Mouse (Mus musculus) kidney, postnatal 36 days (tissue): Measurements from ENCODE around the gene Dctpp1.
"Not testable (repeated sequence)": the region's sequence is repeated elsewhere in the genome, so short reads cannot be mapped to it uniquely, and the experiment has no call there.

ENCODE experiments used
- DNase-seq, 2 experiments: peaks; one replicate each; pipeline ENCODE4 v3.0.0; 2021 to 2022; ENCODE audit warnings: mixed read lengths in 2 of 2

Gene Dctpp1

DNA sequence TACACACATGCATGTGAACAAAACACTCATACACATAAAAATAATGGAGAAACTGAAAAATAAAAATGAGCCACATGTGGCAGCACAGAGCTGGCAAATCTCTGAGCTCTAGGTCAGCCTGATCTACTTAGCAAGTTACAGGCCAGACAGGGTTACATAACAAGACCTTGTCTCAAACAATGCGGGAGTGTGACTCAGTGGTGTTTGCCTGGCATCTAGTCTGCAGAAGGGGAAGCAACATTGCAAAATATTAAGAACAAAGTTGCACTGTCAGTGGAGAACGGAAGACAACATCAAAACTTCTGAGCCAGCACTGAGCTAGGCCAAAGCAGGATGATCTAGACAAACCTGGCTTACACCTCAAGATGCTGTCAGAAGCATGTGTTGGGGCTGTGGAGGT, 9.7 kb upstream of the Dctpp1 start:
- no peak for DNase-seq

DNA sequence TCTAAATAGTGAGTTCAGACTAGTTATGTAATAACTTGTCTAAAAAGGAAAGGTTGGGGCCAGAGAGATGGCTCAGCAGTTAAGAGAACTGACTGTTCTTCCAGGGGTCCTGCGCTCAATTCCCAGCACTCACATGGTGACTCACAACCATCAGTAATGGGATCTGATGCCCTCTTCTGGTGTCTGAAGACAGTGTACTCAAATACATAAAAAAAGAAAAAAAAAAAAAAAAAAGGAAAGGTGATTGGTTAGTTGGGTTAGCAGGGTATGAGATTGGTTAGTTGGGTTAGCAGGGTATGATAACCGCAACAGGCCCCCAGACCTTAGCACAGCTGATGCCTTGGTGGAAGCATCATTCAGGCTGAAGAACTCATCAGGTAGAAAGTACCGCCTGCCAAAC, 3.0 kb upstream of the Dctpp1 start:
- no peak for DNase-seq

DNA sequence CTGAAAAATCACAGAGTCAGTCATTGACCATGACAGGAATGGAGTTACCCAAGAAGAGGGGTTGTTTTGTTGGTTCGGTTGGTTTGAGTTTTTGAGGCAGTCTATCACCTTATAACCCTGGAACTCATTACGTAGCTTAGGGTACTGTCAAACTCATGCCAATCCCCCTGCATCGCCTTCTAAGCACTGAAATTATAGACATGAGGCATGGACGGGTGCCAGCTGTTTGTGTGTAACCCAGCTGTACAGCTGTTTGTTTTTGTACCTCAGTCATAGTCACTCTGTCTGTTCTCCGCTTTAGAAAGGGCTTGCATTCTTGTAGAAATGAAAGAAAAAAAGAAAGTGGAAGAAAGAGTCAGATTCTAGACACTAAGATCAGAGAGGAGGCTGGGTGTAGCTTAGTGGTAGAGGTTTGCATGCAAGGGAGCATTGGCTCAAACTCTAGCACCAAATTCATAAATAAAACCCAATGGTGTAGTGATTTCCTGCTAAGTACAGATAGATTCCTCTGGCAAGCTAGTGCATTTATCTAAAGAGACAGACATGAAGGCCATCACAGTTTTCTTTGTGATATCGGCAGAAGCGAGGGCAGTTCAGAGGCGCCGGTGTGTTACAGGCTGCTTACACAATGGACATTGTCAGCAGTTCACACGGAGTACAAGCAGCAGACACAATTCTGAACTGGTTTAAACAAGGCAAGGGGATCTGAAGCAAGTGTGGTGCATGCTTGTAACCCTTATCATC, 1.9 kb upstream of the Dctpp1 start:
- no peak for DNase-seq

DNA sequence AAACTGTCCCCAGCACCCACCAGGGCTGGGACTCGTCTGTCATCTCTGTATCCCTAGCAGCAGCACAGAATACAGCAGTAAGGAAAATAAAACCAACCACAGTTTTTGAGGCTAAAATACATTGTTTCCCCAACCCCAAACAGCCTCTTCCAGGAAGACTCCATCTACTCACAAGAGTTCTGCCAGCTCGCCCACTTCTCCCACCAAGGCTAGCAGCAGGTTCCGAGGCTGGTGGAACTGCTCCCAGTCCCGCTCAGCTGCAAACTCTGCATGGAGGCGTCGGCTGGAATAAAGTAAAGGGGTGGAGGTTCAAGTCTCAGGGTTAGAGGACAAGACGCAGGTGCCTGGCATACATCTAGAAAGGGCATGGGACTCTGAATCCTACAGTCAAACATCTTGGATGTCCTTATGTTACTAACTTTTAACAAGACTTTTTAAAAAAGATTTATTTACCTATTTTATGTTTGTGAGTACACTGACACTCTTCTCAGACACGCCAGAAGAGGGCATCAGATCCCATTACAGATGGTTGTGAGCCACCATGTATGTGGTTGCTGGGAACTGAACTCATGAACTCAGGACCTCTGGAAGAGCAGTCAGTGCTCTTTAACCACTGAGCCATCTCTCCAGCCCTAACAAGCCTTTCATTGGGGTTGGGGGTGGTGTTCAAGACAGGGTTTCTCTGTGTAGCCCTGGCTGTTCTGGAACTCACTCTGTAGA, 1.2 kb downstream of the Dctpp1 start:
- DNase-seq: no peak

DNA sequence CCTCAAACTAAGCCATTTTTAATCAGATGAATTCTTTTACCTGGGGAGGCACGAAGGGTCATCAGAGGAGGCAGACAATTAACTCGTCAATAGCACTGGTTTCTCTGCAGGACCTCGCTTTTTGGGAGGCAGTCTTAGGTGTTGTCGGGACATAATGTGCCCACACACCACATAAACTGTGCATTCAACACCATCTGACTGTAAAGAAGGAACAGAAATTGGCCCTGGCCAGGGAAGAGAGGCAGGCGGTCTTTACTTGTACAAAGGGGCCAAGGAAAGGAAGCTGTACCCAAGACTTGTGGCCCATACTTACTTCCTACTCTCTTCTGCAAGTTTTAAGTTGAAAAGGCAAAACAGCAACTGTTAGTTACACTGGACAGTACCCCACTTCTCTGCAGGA, 4.0 kb downstream of the Dctpp1 start:
- no peak for DNase-seq

DNA sequence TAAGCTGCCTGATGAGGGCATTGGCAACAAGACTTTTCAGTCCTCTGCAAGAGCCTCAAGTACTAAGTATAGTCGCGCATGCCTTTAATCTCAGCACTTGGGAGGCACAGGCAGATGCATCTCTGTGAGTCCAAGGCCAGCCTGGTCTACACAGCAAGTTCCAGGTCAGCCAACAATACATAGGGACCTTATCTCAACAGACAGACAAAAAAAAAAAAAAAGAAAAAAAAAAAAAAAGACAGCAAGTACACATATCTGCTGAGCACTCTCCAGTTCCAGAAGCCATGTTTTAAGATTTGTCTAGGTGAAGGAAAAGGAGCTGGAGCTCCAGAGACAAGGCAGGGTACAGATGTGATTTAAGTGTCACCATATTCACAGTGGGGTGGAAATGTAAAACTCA, 4.5 kb downstream of the Dctpp1 start:
- no peak for DNase-seq

DNA sequence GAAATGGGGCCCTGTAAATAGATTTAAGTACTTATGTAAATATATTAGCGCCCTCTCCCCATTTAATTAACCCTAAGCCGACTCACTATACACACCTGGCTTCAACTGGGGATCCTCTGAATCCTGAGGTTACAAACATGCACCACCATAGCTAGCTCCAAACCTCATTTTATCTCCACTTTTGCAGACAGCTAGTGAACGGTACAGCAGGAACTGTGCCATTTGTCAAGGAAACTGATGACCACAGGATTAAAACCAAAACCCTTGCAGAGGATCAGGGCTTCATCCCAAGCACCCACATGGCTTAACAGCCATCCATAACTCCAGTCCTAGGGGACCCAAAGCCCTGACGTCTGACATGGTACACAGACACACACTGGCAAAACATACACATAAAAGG, 5.5 kb downstream of the Dctpp1 start:
- DNase-seq: no peak

DNA sequence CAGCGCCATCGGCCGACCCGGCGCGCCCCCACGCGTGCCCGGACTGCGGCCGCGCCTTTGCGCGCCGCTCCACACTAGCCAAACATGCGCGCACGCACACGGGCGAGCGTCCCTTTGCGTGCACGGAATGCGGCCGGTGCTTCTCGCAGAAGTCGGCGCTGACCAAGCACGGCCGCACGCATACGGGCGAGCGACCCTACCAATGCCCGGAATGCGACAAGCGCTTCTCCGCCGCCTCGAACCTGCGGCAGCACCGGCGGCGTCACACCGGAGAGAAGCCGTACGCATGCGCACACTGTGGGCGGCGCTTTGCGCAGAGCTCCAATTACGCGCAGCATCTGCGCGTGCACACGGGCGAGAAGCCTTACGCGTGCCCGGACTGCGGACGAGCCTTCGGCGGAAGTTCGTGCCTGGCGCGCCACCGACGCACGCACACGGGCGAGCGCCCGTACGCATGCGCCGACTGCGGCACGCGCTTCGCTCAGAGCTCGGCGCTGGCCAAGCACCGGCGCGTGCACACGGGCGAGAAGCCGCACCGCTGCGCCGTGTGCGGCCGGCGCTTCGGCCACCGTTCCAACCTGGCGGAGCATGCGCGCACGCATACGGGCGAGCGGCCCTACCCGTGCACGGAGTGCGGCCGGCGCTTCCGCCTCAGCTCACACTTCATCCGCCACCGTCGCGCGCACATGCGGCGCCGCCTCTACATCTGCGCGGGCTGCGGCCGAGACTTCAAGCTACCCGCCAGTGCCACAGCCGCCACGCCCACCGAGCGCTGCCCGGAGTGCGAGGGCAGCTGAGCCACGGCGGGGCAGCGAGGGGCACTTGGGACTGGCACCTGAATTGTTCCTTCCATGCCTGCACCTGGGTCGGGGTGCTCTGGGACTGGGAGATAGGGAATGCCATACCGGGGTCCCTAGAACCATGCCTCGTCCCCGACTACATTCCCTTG, 6.4 kb downstream of the Dctpp1 start:
- DNase-seq: peak; percentile 95 to 97

DNA sequence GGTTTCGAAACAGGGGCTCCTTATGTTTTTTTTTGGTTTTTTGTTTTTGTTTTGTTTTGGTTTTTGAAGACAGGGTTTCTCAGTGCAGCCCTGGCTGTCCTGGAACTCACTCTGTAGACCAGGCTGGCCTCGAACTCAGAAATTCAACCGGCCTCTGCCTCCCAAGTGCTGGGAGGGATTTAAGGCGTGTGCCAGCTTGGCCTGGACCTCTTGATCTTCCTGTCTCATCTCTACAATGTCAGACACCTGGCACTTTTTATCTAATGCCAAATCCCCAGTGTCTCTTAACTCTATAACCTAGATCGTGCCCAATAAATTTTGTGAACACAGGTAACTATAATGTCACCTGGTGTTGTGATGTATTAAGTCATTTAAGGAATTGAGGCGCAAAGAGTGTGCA, 7.2 kb downstream of the Dctpp1 start:
- no peak for DNase-seq

DNA sequence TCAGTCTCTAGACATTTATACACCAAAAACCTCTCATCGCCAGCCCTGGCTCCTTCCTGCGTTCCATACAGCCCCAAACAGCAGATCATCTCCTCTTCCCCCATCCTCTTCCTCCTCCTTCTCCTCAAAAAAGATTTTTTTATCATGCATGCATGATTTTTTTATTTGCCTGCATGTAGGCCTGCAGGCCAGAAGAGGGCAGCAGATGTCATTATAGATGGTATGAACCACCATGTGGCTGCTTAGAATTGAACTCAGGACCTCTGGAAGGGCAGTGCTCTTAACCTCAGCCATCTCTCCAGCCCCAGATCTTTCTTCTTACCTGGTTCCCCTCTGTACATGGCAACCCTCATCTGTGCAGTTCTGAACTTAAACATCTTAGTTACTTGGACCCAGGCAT, 8.1 kb downstream of the Dctpp1 start:
- peak in 1 of 2 experiments; percentile 58 for DNase-seq

DNA sequence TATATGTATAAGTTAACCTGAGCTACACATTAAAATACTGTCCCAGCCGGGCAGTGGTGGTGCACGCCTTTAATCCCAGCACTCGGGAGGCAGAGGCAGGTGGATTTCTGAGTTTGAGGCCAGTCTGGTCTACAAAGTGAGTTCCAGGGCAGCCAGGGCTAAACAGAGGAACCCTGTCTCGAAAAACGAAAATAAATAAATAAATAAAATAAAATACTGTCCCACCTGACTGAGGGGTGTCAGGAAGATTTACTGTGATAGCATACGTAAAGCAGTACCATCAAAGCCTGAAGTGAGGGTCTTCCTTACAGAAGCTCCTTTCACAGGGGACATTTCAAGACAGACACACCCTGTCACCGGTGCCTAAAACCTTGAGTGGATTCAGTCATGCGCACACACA, 10.0 kb downstream of the Dctpp1 start:
- not testable (repeated sequence) for DNase-seq

DNA sequence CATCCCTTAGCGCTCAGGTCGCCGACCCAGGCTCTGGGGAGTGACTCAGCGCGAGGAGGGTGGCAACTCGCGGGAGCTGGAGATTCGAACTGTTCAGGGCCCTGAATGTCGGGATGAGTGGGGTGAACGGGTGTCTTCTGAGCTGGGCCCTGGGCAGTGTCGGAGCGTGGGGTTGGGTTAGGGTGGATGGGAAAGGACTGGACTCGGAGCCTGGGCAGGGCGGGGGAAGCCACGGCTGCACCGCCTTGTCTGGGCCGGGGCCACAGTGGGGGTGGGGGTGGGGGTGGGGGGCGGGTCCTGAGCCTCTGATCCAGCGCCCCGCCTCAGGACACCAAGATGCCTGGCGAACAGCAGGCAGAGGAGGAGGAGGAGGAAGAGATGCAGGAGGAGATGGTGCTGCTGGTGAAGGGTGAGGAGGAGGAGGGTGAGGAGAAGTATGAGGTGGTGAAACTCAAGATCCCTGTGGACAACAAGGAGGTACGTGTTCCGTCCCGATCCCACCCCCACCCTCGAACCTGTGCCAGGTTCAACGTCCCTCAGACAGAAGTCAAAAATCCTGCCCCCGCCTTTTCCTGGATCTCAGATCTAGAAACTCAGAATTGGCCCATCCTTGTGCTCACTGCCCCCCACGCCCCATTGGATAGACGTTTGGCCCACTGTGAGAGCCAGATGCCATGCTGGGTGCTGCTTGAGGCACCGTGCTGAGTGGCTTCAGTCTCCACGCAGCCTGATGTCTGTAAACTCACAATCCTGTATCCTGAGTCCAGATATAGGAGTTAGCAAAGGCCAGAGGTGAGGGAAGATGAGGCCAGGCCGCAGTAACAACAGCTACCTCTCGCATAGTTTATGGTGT, 15.6 kb downstream of the Dctpp1 start:
- peak; percentile 52 to 72 for DNase-seq

DNA sequence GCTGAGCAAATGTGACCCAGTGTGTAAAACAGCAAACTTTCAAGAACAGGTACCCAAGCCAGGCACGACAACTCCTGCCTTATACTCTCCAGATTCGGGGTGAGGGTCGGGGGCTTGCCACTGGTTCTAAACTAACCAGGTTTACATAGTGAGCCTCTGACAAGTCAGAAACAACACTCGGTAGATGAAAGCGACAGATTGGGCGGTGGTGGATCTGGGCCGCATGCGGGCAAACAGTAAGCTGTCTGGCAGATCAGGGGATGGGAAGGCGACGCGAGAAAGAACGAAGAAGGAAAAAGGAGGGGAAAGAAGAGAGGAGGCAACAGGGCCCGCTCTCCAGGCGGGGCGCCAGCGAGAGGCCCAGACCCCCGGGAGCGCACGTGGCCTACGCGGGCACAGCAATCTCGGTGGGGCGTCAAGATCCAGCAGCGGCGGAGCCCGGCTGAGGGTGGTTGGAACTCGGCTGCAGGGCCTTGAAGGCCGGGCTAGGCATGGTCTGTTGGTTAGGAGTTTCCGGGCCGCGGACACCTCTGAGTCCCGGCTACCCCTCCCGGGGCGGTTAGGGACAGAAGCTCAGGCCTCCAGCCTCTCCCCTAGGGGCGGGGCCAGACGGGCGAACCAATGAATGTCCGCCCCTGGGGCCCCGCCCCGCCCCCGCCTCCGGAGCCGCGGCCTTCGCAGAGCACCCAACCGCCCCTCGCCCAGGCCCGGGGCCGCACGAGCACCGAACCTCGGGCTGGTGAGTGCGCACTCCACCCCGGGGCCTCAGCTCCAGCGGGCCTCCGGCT, 16.4 kb downstream of the Dctpp1 start, which contains the start of gene Zfp771:
Zfp771 (plus strand) TSS at position 405 of the 788 bp plus-strand sequence.
- DNase-seq: peak; percentile 98 to 100

DNA sequence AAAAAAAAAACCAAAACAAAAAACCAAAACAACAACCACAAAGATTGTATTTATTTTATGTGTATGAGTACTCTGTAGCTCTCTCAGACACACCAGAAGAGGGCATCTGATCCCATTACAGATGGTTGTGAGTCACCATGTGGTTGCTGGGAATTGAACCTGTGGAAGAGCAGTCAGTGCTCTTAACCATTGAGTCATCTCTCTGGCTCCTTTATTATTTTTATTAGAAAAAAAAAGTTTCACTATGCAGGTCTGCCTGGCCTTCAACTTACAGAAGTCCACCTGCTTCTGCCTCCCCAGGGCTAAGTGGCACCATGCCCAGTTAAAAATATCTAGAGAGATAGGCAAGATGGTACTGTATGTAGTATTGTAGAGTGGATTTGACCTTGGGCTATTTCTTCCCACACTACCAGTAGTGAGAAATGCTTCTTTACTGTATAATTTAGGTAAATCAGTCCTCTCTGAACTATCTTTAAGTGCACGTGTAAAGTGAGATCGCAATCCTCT, 17.1 kb downstream of the Dctpp1 start:
- DNase-seq: no peak

DNA sequence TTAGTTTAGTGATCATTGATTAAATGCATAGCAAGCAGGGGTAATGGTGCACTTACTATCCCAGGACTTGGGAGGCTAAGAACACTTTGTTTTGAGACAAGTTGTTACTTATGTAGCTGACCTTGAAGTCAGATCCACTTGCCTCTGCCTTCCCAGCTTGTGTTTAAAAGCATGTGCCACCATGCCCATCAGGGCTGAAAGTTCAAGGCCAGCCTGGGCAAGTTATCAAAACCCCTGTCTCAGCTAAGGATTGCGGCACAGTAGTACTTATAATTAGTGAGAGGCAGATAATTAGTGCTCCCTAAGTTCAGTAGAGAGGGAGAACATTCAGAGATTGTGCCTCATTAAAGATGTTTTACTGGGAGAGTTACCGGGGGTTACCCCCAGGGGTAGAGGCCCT, 25.7 kb downstream of the Dctpp1 start:
- no peak for DNase-seq

DNA sequence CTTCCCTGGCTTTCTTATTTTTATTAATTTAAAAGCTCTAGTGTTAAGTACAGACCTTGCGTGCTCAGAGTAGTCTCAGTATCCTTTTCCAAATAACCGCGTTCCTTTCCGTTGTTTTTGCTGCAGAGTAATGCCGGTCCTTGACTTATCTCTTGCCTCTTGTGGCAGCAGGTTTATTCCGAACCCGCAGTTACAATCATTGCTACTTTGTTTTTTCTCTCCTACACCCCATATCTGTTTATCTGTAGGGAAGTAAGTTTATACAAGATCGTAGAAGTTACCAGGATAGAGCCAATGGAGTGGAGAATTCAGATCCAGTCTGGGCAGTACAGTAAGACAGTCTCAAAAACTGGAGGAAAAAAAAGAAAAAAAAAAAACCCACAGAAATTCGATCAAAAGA, 26.7 kb downstream of the Dctpp1 start:
- no peak for DNase-seq

DNA sequence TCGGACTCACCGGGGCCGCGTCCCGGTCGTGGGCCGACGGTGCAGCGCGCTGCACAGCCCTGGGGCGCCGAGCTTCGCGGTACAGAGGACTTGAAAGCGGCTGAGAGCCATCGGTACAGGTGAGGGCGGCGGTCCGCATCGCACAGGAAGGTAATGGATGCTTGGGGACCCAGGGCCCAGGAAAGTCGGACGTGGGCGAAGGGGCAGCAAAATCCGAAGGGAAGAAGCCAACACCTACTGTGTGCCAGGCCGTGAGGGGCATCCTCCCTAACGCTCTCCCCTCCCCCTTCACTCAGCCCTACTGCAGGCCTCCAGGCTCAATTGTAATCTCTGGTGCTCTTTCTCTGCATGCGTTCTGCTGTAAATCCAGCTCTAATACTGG, 27.1 kb downstream of the Dctpp1 start:
- DNase-seq: no peak

DNA sequence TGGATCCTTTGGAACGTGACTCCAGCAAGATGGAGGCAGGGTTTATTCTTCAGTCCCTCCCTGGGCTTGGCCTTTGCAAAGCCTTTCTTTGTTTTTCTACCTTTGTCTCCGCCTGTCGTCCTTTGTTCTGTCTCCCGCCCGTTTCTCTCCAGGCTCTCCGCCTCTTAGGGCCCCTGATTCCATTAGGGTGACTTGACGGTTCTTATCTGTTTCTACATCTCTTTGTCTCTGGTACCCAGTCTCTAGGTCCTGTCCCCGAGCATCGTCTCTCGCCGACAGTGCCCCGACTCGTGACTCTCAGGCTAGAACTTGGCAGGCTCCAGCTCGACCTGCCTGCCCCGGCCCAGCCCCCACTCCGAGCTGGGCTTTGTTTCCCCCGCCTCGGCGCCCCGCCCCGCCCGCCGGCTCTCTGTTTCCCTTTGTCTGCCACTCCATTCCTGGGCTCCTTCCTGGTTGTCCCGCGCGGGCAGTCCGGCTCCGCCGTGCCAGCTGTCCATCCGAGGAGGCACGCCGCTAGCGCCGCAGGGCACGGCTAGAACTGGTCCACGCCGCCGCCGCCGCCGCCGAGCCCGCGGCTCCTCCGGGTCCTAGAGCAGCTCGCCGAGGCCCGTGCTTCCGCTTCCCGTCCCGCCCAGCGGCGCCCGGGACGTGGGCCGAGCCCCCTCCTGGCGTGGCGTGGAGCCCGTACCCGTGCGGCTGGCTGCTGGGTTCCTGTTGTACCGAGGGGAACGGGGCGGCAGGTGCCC, 27.7 kb downstream of the Dctpp1 start, which contains the start of the genes Zfp553 and Sept1:
Zfp553 (plus strand) TSS at position 440 of the 746 bp plus-strand sequence.
Sept1 (minus strand) TSS at position 509 of the 746 bp plus-strand sequence.
- DNase-seq: peak; percentile 88 to 92

DNA sequence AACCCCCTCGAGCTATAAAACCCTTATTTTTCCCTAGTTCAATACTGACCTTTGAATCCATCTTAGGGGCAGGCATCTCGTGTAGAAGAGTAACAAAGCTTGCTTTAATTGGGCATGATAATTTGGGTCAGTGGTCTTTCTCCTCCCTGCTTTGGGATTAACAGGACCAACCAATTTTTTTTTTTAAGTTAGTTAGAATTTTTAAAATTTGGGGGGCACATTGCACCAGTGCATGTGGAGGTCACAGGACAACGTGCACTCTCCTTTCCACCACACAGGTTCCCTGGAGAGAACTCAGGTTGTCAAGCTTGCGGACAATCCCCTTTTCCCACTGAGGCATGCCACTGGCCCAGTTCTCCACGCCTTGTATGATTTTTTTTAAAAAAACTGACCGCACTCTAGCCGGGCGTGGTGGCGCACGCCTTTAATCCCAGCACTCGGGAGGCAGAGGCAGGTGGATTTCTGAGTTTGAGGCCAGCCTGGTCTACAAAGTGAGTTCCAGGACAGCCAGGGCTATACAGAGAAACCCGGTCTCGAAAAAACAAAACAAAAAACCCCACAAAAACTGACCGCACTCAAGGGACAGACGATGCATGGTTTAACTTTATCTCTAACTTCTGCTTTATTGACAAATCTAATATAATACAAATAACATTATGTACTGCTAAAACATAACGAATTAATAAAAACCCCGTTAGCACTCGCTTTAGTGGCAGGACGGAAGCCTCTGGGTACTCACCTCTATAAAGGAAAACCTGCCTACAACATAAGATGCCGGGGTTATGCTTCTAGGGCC, 28.5 kb downstream of the Dctpp1 start:
- DNase-seq: no peak
